Mouse (Mus musculus): ENCODE results near the gene Zfp536. TPM values are rescaled to one million over a fixed set of nuclear protein-coding genes. Genes with fewer than 3 reads are reported as not detected.

Zfp536 gene
- 8.7 and 14.2 TPM in 2 replicates for polyA plus RNA-seq (2012; rRNA removed)

- DNase-seq (ENCODE audit: low spot score), result no peak
These were observed at the start of gene Zfp536 for GRCm38 (mm10) chr7:37773312-37773702. Gene Zfp536 (minus strand): TSS chr7:37773641.

- no peak for DNase-seq (ENCODE audit: low spot score)
These were observed 47.3 kb upstream of the Zfp536 start for GRCm38 (mm10) chr7:37820670-37821301.

GRCm38 (mm10) chr7:37818631-37819340 is 45.3 kb upstream of the Zfp536 start:
- DNase-seq (ENCODE audit: low spot score), result no peak

GRCm38 (mm10) chr7:37816901-37817300 is 43.5 kb upstream of the Zfp536 start:
- DNase-seq (ENCODE audit: low spot score), result no peak

- DNase-seq (ENCODE audit: low spot score), result no peak
These were observed 41.5 kb upstream of the Zfp536 start for GRCm38 (mm10) chr7:37814844-37815406.

GRCm38 (mm10) chr7:37813676-37814075 is 40.2 kb upstream of the Zfp536 start:
- DNase-seq (ENCODE audit: low spot score), result no peak

GRCm38 (mm10) chr7:37809908-37810307 is 36.5 kb upstream of the Zfp536 start:
- no peak for DNase-seq (ENCODE audit: low spot score)

GRCm38 (mm10) chr7:37809001-37809400 is 35.6 kb upstream of the Zfp536 start:
- no peak for DNase-seq (ENCODE audit: low spot score)

GRCm38 (mm10) chr7:37801160-37801559 is 27.7 kb upstream of the Zfp536 start:
- no peak for DNase-seq (ENCODE audit: low spot score)

- DNase-seq (ENCODE audit: low spot score), result no peak
These were observed 15.3 kb upstream of the Zfp536 start for GRCm38 (mm10) chr7:37788721-37789120.

- peak; percentile 52 for DNase-seq (ENCODE audit: low spot score)
These were observed 2.1 kb upstream of the Zfp536 start for GRCm38 (mm10) chr7:37775502-37775901.

GRCm38 (mm10) chr7:37774463-37774970 is 1.1 kb upstream of the Zfp536 start:
- no peak for DNase-seq (ENCODE audit: low spot score)

GRCm38 (mm10) chr7:37773906-37774305 is 465 bp upstream of the Zfp536 start:
- DNase-seq (ENCODE audit: low spot score), result no peak

- no peak for DNase-seq (ENCODE audit: low spot score)
These were observed 797 bp downstream of the Zfp536 start for GRCm38 (mm10) chr7:37772376-37773311.

- peak; percentile 38 for DNase-seq (ENCODE audit: low spot score)
These were observed 1.7 kb downstream of the Zfp536 start for GRCm38 (mm10) chr7:37771491-37772375.

- DNase-seq (ENCODE audit: low spot score), result peak; percentile 66
These were observed 2.9 kb downstream of the Zfp536 start for GRCm38 (mm10) chr7:37770400-37771050.

GRCm38 (mm10) chr7:37769526-37770399 is 3.7 kb downstream of the Zfp536 start:
- DNase-seq (ENCODE audit: low spot score), result no peak

- DNase-seq (ENCODE audit: low spot score), result no peak
These were observed 4.4 kb downstream of the Zfp536 start for GRCm38 (mm10) chr7:37769004-37769403.

- DNase-seq (ENCODE audit: low spot score), result no peak
These were observed 5.0 kb downstream of the Zfp536 start for GRCm38 (mm10) chr7:37768310-37768940.

Data from urinary bladder, adult 2 months (tissue).